Mouse (Mus musculus): ENCODE results near the gene Cabp1. TPM values are rescaled to one million over a fixed set of nuclear protein-coding genes. Genes with fewer than 3 reads are reported as not detected.
A peak's percentile ranks its signal among the peaks of the same experiment; 100 is the strongest.

Cabp1 gene
- polyA plus RNA-seq, 1 experiment from 2014 or later, result 0.90 TPM

GRCm38 (mm10) chr5:115188824-115189223 lies 5.4 kb downstream of the Cabp1 start:
- H3K9ac ChIP-seq (replicated peaks; ENCODE audit: low read depth), result no peak overlapping the region
- H3K36me3 ChIP-seq (ENCODE audit: insufficient read depth, low read length), result no peaks in the 10 kb centered on the region
- peaks cover 23% of the 10 kb centered on the region for H3K27me3 ChIP-seq (replicated peaks; ENCODE audit: insufficient read depth, low read length)
- no peak overlapping the region for H3K4me3 ChIP-seq (ENCODE audit: low read depth, low read length)
- no peaks in the 10 kb centered on the region for H3K9me3 ChIP-seq (ENCODE audit: low read length)
- no peak for TF ChIP-seq EP300 (IDR thresholded peaks at IDR 0.05)
- TF ChIP-seq CTCF (IDR thresholded peaks at IDR 0.05), result peak; percentile 85
- no peak for ATAC-seq
- no peak overlapping the region for H3K27ac ChIP-seq (ENCODE audit: low read length)
- H3K4me1 ChIP-seq (ENCODE audit: insufficient read depth, low read depth, low read length), result peaks cover 11% of the 10 kb centered on the region
- DNase-seq (ENCODE audit: low spot score), result peak; percentile 49
- WGBS, result 52% methylated on average over 5 of the region's 5 CpGs
- no peak overlapping the region for H3K4me2 ChIP-seq (replicated peaks; ENCODE audit: low read depth, low read length)

GRCm38 (mm10) chr5:115187188-115188131 lies 6.7 kb downstream of the Cabp1 start:
- no peaks in the 10 kb centered on the region for H3K9me3 ChIP-seq (ENCODE audit: low read length)
- WGBS, result 19% methylated on average over 26 of the region's 26 CpGs
- ATAC-seq (peak; percentile 92), DNase-seq (ENCODE audit: low spot score) (peak; percentile 95)
- peak; percentile 52 for TF ChIP-seq EP300 (IDR thresholded peaks at IDR 0.05)
- TF ChIP-seq CTCF (IDR thresholded peaks at IDR 0.05), result peak; percentile 90
- H3K36me3 ChIP-seq (ENCODE audit: insufficient read depth, low read length), result no peaks in the 10 kb centered on the region
- H3K4me1 ChIP-seq (ENCODE audit: insufficient read depth, low read depth, low read length), result peaks cover 3% of the 10 kb centered on the region; the same call in 1 of the 2 replicates
- H3K9ac ChIP-seq (replicated peaks; ENCODE audit: low read depth), result no peak overlapping the region
- H3K27ac ChIP-seq (ENCODE audit: low read length), result peak overlapping the region; percentile 68
- H3K4me2 ChIP-seq (replicated peaks; ENCODE audit: low read depth, low read length), result peak overlapping the region; percentile 31
- H3K27me3 ChIP-seq (replicated peaks; ENCODE audit: insufficient read depth, low read length), result peaks cover 9% of the 10 kb centered on the region
- no peak overlapping the region for H3K4me3 ChIP-seq (ENCODE audit: low read depth, low read length)

- H3K27ac ChIP-seq (ENCODE audit: low read length), result no peak overlapping the region
- TF ChIP-seq CTCF (IDR thresholded peaks at IDR 0.05), result no peak
- no peak for TF ChIP-seq EP300 (IDR thresholded peaks at IDR 0.05)
- peak overlapping the region; percentile 31 for H3K4me2 ChIP-seq (replicated peaks; ENCODE audit: low read depth, low read length)
- DNase-seq (ENCODE audit: low spot score), result peak; percentile 49
- no peaks in the 10 kb centered on the region; the same call in 1 of the 2 replicates for H3K27me3 ChIP-seq (replicated peaks; ENCODE audit: insufficient read depth, low read length)
- no peak overlapping the region for H3K9ac ChIP-seq (replicated peaks; ENCODE audit: low read depth)
- no peak overlapping the region for H3K4me3 ChIP-seq (ENCODE audit: low read depth, low read length)
- no peaks in the 10 kb centered on the region for H3K9me3 ChIP-seq (ENCODE audit: low read length)
- WGBS, result 40% methylated on average over 16 of the region's 17 CpGs
- ATAC-seq, result peak; percentile 25
- H3K4me1 ChIP-seq (ENCODE audit: insufficient read depth, low read depth, low read length), result peaks cover 3% of the 10 kb centered on the region; the same call in 1 of the 2 replicates
- no peaks in the 10 kb centered on the region for H3K36me3 ChIP-seq (ENCODE audit: insufficient read depth, low read length)
Measured at GRCm38 (mm10) chr5:115186371-115187073, 7.7 kb downstream of the Cabp1 start.

- Histone ChIP-seq H3K9me3 (ENCODE audit: low read length) (no peaks in the 10 kb centered on the region), H3K4me3 (ENCODE audit: low read depth, low read length) (no peak overlapping the region), H3K4me2 (replicated peaks; ENCODE audit: low read depth, low read length) (0 out of 2 replicates have a peak overlapping the region, but pooled peaks have one; percentile 22), H3K4me1 (ENCODE audit: insufficient read depth, low read depth, low read length) (peaks cover 3% of the 10 kb centered on the region; the same call in 1 of the 2 replicates), H3K36me3 (ENCODE audit: insufficient read depth, low read length) (no peaks in the 10 kb centered on the region), H3K27me3 (replicated peaks; ENCODE audit: insufficient read depth, low read length) (no peaks in the 10 kb centered on the region; the same call in 1 of the 2 replicates), H3K9ac (replicated peaks; ENCODE audit: low read depth) (no peak overlapping the region), H3K27ac (ENCODE audit: low read length) (no peak overlapping the region)
- DNase-seq (ENCODE audit: low spot score) (peak; percentile 29), ATAC-seq (no peak)
- WGBS, result 21% methylated on average over 14 of the region's 15 CpGs
- no peak for TF ChIP-seq CTCF (IDR thresholded peaks at IDR 0.05)
- TF ChIP-seq EP300 (IDR thresholded peaks at IDR 0.05), result no peak
Measured at GRCm38 (mm10) chr5:115184726-115185125, 9.5 kb downstream of the Cabp1 start.

- TF ChIP-seq CTCF (IDR thresholded peaks at IDR 0.05) (no peak), EP300 (IDR thresholded peaks at IDR 0.05) (no peak)
- Histone ChIP-seq H3K9ac (replicated peaks; ENCODE audit: low read depth) (no peak overlapping the region), H3K36me3 (ENCODE audit: insufficient read depth, low read length) (no peaks in the 10 kb centered on the region), H3K9me3 (ENCODE audit: low read length) (no peaks in the 10 kb centered on the region), H3K27me3 (replicated peaks; ENCODE audit: insufficient read depth, low read length) (no peaks in the 10 kb centered on the region; the same call in 1 of the 2 replicates), H3K4me1 (ENCODE audit: insufficient read depth, low read depth, low read length) (peaks cover 3% of the 10 kb centered on the region; the same call in 1 of the 2 replicates), H3K4me2 (replicated peaks; ENCODE audit: low read depth, low read length) (no peak overlapping the region), H3K4me3 (ENCODE audit: low read depth, low read length) (no peak overlapping the region), H3K27ac (ENCODE audit: low read length) (no peak overlapping the region)
- ATAC-seq (no peak), DNase-seq (ENCODE audit: low spot score) (no peak)
- 55% methylated on average over 10 of the region's 10 CpGs for WGBS
Measured at GRCm38 (mm10) chr5:115183482-115183881, 10.7 kb downstream of the Cabp1 start.

GRCm38 (mm10) chr5:115182925-115183324 lies 11.3 kb downstream of the Cabp1 start:
- H3K4me3 ChIP-seq (ENCODE audit: low read depth, low read length), result no peak overlapping the region
- H3K9me3 ChIP-seq (ENCODE audit: low read length), result no peaks in the 10 kb centered on the region
- DNase-seq (ENCODE audit: low spot score) (no peak), ATAC-seq (no peak)
- peaks cover 3% of the 10 kb centered on the region; the same call in 1 of the 2 replicates for H3K4me1 ChIP-seq (ENCODE audit: insufficient read depth, low read depth, low read length)
- H3K36me3 ChIP-seq (ENCODE audit: insufficient read depth, low read length), result no peaks in the 10 kb centered on the region
- 65% methylated on average over 8 of the region's 8 CpGs for WGBS
- H3K4me2 ChIP-seq (replicated peaks; ENCODE audit: low read depth, low read length), result no peak overlapping the region
- no peaks in the 10 kb centered on the region; the same call in 1 of the 2 replicates for H3K27me3 ChIP-seq (replicated peaks; ENCODE audit: insufficient read depth, low read length)
- TF ChIP-seq EP300 (IDR thresholded peaks at IDR 0.05), result no peak
- no peak for TF ChIP-seq CTCF (IDR thresholded peaks at IDR 0.05)
- no peak overlapping the region for H3K9ac ChIP-seq (replicated peaks; ENCODE audit: low read depth)
- no peak overlapping the region for H3K27ac ChIP-seq (ENCODE audit: low read length)
